Mouse (Mus musculus): ENCODE measurements at regions not wholly inside any gene's neighbourhood (a gene's known extent, or its start where the extent isn't known, plus 50 kb on each side); places are given as distances from the start of the nearest gene placed in this dataset.

DNA sequence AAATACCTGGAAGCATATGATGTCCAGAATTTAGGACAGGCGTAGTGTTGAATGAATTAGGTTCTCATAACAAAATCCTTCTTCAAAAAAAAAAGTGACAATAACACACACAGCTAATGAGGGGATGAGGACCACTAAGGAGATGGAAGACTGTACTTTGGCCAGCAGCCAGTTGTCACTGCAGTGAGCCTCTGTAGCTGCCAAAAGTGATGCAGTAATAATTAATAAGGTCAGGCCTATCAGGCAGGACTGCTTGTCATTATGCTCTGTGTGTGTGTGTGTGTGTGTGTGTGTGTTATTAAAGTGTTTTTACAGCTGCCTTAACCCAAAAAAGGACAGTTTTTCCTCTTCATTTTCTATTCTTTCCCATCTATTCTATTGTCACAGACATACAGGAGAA is 221.3 kb upstream of the Kcnh7 start:
- H3K79me2 ChIP-seq (replicated peaks; ENCODE audit: control insufficient read depth, insufficient read depth, low read length), result no peaks in the 10 kb centered on the region
- H3K27me3 ChIP-seq (ENCODE audit: control insufficient read depth, insufficient read depth, low read length), result no peaks in the 10 kb centered on the region
- no peak for TF ChIP-seq POLR2A (IDR thresholded peaks at IDR 0.05; ENCODE audit: insufficient read depth, low read depth, low read length)
- TF ChIP-seq CTCF (IDR thresholded peaks at IDR 0.05), result no peak
- TF ChIP-seq EP300 (IDR thresholded peaks at IDR 0.05; ENCODE audit: insufficient read depth, low read depth, low read length), result no peak
- no peaks in the 10 kb centered on the region for H3K4me1 ChIP-seq (ENCODE audit: control insufficient read depth, insufficient read depth, low read length)
- no peaks in the 10 kb centered on the region for H3K36me3 ChIP-seq (ENCODE audit: control insufficient read depth, insufficient read depth, low read length)
- no peak overlapping the region for H3K4me3 ChIP-seq
- no peak overlapping the region for H3K27ac ChIP-seq
- no peak for DNase-seq
- 83% methylated on average over 1 of the region's 1 CpGs for WGBS
- H3K9ac ChIP-seq (ENCODE audit: low read depth, low read length), result no peak overlapping the region
- intact Hi-C loops (cut with DNase I), result no loop called here

Measured in heart, adult 2 months (tissue).